Mouse (Mus musculus): ENCODE measurements around the gene Adora3. TPM values are rescaled to one million over a fixed set of nuclear protein-coding genes. Genes with fewer than 3 reads are reported as not detected.
A peak's percentile ranks its signal among the peaks of the same experiment; 100 is the strongest.

Gene Adora3
- total RNA-seq, 2 experiments from 2014 or later, result 0.28 to 0.36 TPM

GRCm38 (mm10) chr3:105873451-105874445 is 3.1 kb downstream of the Adora3 start:
- no peak for DNase-seq
- intact Hi-C loops (cut with DNase I), result no loop called here

DNA sequence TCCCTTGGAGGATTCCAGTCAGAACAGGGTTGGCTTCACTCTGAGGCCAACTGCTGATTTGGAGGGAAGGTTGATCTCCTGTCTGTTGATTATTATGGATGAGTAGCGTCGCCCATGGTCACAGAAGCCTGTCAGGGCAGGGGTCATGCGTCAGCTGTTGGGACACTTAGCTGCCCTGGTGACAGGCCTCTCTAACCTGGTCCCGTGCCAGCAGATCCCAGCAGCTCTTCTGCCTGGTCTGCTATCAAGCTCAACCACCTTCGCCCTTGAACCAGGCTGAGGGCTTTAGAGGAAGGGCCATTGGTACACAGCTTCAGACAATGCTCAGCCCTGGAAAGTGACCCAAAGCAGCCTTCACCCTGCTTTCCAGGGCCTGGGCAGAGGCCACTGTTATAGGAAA is 5.4 kb downstream of the Adora3 start:
- peak; percentile 57 for DNase-seq
- intact Hi-C loops (cut with DNase I), result no loop called here

GRCm38 (mm10) chr3:105877252-105877803 is 6.7 kb downstream of the Adora3 start:
- DNase-seq, result no peak
- intact Hi-C loops (cut with DNase I), result no loop called here

- intact Hi-C loops (cut with DNase I), result no loop called here
- DNase-seq, result no peak
These were observed 7.3 kb downstream of the Adora3 start for GRCm38 (mm10) chr3:105877919-105878318.

GRCm38 (mm10) chr3:105878751-105879150 is 8.1 kb downstream of the Adora3 start:
- intact Hi-C loops (cut with DNase I), result no loop called here

GRCm38 (mm10) chr3:105880419-105880818 is 9.8 kb downstream of the Adora3 start:
- no peak for DNase-seq
- intact Hi-C loops (cut with DNase I), result no loop called here

More at GRCm38 (mm10) chr3:105878751-105879150, 8.1 kb downstream of the Adora3 start:
- DNase-seq, result no peak

- intact Hi-C loops (cut with DNase I), result no loop called here
- no peak for DNase-seq
These were observed 11.4 kb downstream of the Adora3 start for GRCm38 (mm10) chr3:105882105-105882504.

- DNase-seq, result no peak
- intact Hi-C loops (cut with DNase I), result no loop called here
These were observed 12.5 kb downstream of the Adora3 start for GRCm38 (mm10) chr3:105883111-105883510.

DNA sequence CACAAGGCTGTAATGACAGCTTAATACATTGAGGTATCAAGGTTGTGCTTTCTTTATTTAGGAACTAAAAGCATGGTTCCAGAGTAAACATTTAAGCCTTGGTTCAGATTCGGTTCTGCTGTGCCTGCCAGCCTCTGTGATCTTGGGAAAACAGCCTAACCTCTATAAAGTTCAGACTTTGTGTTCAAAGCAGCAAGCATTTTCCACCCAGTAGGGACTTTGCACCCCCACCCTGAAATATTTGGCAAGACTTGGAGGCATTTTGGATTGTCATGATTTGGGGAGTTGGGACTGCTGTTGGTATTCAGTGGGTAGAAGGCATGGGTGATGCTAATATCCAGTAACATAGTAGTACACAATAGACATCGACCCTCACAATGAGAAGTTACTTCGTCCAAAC is 18.3 kb downstream of the Adora3 start:
- DNase-seq, result no peak
- intact Hi-C loops (cut with DNase I), result no loop called here

GRCm38 (mm10) chr3:105890220-105890619 is 19.6 kb downstream of the Adora3 start:
- intact Hi-C loops (cut with DNase I), result no loop called here
- DNase-seq, result no peak

DNA sequence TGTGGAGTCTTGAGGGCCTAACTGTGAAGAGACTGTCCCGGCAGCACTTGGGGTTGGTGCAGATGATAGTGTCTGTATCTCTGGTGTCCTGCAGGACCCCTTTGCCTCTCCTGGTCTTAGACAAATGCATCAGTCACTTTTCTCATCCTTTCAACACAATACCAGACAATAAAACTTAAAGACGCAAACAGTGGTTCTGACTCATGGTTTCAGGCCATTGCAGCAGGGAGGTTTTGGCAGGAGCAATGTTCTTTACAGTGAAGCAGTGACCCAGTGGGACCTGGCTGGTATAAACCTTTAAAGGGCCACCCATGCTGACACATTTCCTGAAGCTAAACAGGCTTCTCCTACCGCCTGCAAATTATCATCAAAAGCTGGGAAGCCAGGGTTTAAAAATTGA is 20.5 kb downstream of the Adora3 start:
- DNase-seq, result no peak

GRCm38 (mm10) chr3:105891760-105892571 is 21.3 kb downstream of the Adora3 start:
- intact Hi-C loops (cut with DNase I), result no loop called here
- DNase-seq, result no peak

More for the DNA sequence above, 20.5 kb downstream of the Adora3 start:
- intact Hi-C loops (cut with DNase I), result no loop called here

- DNase-seq, result no peak
- intact Hi-C loops (cut with DNase I), result no loop called here
These were observed 22.2 kb downstream of the Adora3 start for GRCm38 (mm10) chr3:105892572-105893495.

- intact Hi-C loops (cut with DNase I), result no loop called here
- no peak for DNase-seq
These were observed 23.3 kb downstream of the Adora3 start for GRCm38 (mm10) chr3:105893941-105894391.

GRCm38 (mm10) chr3:105894601-105895592 is 24.2 kb downstream of the Adora3 start:
- intact Hi-C loops (cut with DNase I), result loop anchor here (5.0 kb wide), 1 partner anchor 208 kb away; the partner anchor contains the start of gene Ddx20
- peak; percentile 70 for DNase-seq

GRCm38 (mm10) chr3:105896811-105897210 is 26.2 kb downstream of the Adora3 start:
- no peak for DNase-seq
- intact Hi-C loops (cut with DNase I), result loop anchor here (5.0 kb wide), 1 partner anchor 210 kb away; the partner anchor contains the start of gene Ddx20

DNA sequence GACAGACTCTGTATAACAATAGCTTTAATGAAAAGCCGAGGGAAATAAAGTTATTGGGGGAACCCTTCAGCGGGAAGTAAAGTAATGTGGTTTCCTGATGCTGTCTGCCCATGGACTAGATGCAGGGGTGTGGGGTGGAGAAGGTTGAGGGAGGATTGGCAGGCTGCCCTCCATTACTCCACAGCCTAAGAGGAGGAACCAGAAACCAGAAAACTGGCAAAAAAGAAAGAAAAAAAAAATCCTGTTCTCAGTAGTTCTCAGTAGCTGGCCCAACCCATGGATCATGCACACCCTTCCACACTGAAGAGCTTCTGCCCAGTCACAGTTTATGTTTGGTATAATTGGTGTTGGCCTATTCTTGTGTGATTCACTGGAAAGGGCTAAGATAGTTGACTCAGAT is 27.7 kb downstream of the Adora3 start:
- DNase-seq, result no peak
- intact Hi-C loops (cut with DNase I), result loop anchor here (5.0 kb wide), 1 partner anchor 211 kb away; the partner anchor contains the start of gene Ddx20

GRCm38 (mm10) chr3:105898861-105899260 is 28.2 kb downstream of the Adora3 start:
- DNase-seq, result no peak
- intact Hi-C loops (cut with DNase I), result loop anchor here (5.0 kb wide), 1 partner anchor 212 kb away; the partner anchor contains the start of gene Ddx20

All from left cerebral cortex, postnatal 4 days (tissue).